Mouse (Mus musculus) limb, embryonic 10.5 days (tissue): ENCODE data around the gene H1foo. TPM values are rescaled to one million over a fixed set of nuclear protein-coding genes. Genes with fewer than 3 reads are reported as not detected.

Experiments
- DNase-seq: peaks from one replicate; pipeline ENCODE4 v3.0.0-alpha.2; 2017; ENCODE audit warnings: low spot score
- H3K27ac ChIP-seq: fragments of 300-500 bp; sonication (generic); 2 replicates; pipeline ENCODE4 v1.5.1; 2016; ENCODE audit warnings: mild to moderate bottlenecking
- H3K27me3 ChIP-seq: fragments of 300-500 bp; sonication (generic); 2 replicates; pipeline ENCODE4 v1.6.1; 2016; ENCODE audit warnings: low read depth, mild to moderate bottlenecking; ENCODE audit not compliant: poor library complexity, severe bottlenecking
- H3K36me3 ChIP-seq: fragments of 300-500 bp; sonication (generic); 2 replicates; pipeline ENCODE4 v1.6.1; 2016; ENCODE audit warnings: mild to moderate bottlenecking, moderate library complexity
- H3K4me1 ChIP-seq: fragments of 300-500 bp; sonication (generic); 2 replicates; pipeline ENCODE4 v1.6.1; 2016
- H3K4me3 ChIP-seq: fragments of 300-500 bp; sonication (generic); 2 replicates; pipeline ENCODE4 v1.5.1; 2016; ENCODE audit warnings: mild to moderate bottlenecking, moderate library complexity
- H3K9me3 ChIP-seq: fragments of 300-500 bp; sonication (generic); replicated peaks from 2 replicates; pipeline ENCODE4 v1.6.1; 2016; ENCODE audit warnings: mild to moderate bottlenecking
- whole genome bisulfite sequencing: fragments of 180-500 bp; shearing (Covaris S2); methylation state at CpG from one replicate; pipeline ENCODE4 v1.1.7; 2016; 5-methylcytosine and 5-hydroxymethylcytosine counted together
- polyA plus RNA-seq: library from polyadenylated mRNA; unstranded; fragments of >200 nt; fragmentation: Nextera tagmentation; extraction: Ambion mirVana; gene quantifications from 2 replicates; pipeline ENCODE4 v1.2.1, GENCODE M21; 2016

The H1foo gene
- polyA plus RNA-seq, 1 experiment from 2014 or later = not detected

- WGBS = 3% methylated on average over 86 of the region's 86 CpGs
- H3K27ac ChIP-seq = peak overlapping the region; percentile 67
- DNase-seq = no peak
- H3K36me3 ChIP-seq = no peaks in the 10 kb centered on the region
- H3K27me3 ChIP-seq = peaks cover 53% of the 10 kb centered on the region
- peak overlapping the region; percentile 65 for H3K4me3 ChIP-seq
- peaks cover 80% of the 10 kb centered on the region for H3K4me1 ChIP-seq
- no peaks in the 10 kb centered on the region for H3K9me3 ChIP-seq
Measured at GRCm38 (mm10) chr6:115993463-115994145, 48.9 kb downstream of the H1foo start.

DNA sequence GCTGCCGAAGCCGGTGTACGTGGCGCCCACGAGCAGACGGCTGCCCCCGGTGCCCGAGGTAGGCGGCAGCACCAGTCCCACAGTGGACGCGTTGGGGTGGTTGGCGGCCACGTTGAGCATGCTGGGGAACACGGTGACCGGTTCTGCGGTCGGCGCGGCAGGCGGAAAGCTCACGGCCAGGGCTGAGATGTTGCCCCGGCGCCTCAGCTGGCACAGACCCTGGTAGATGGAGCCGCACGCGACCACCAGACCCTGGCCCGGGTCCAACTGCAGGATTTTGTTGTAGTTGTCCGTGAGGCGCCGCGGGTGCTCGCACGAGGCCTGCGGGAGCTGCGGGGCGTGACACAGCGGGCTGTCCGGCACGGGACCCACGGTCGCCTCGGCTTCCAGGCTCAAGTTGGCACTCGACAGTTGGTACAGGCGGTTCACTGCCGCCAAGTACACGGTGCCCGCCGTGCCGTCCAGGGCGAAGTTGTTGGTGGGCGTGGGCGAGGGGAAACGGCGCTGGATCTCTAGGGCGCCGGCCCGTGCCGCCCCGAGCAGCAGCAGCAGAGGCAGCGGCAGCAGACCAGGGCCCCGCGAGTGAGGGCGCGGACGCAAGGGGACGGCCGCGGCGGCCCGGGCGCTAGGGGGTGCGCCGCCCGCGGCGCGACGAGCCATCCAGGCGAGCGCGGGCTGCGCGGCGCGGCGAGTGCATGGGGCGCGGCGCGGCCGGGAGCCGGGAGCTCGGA, 49.6 kb downstream of the H1foo start:
- Histone ChIP-seq H3K4me3 (peak overlapping the region; percentile 65), H3K27me3 (peaks cover 48% of the 10 kb centered on the region), H3K36me3 (no peaks in the 10 kb centered on the region), H3K4me1 (peaks cover 81% of the 10 kb centered on the region), H3K27ac (peak overlapping the region; percentile 67), H3K9me3 (no peaks in the 10 kb centered on the region)
- DNase-seq = no peak
- 3% methylated on average over 93 of the region's 93 CpGs for WGBS

GRCm38 (mm10) chr6:115994877-115995520, 50.3 kb downstream of the H1foo start, which contains the start of gene Plxnd1:
Gene Plxnd1 (minus strand): TSS chr6:115995005.
- Histone ChIP-seq H3K4me1 (peaks cover 82% of the 10 kb centered on the region), H3K27ac (peak within 1 kb of the TSS; percentile 67), H3K36me3 (no peaks in the 10 kb centered on the region), H3K9me3 (no peaks in the 10 kb centered on the region), H3K4me3 (peak within 1 kb of the TSS; percentile 65), H3K27me3 (peaks cover 46% of the 10 kb centered on the region)
- peak; percentile 97 for DNase-seq
- 2% methylated on average over 38 of the region's 51 CpGs for WGBS

DNA sequence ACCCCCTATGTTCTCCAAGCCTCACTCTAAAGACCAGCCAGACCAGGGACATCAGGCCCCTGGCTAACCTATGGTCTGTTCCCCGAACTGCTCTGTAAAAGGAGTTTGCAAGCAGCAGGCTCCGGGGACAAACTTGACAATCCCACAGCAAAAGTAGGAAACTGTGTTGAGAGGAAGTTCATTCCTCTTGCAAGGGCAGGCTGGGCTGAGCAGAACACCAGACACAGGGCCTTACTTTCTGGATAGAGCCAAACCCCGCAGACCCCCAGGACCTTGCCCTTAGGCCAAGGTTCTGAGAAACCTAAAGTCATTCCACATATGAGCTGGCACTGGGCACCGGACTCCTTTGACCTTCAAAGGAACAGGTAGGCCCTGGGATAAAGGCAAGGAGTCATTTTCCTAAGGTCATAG, 50.8 kb downstream of the H1foo start:
- Histone ChIP-seq H3K4me3 (peak overlapping the region; percentile 65), H3K27me3 (peaks cover 40% of the 10 kb centered on the region), H3K27ac (peak overlapping the region; percentile 67), H3K4me1 (peaks cover 79% of the 10 kb centered on the region), H3K9me3 (no peaks in the 10 kb centered on the region), H3K36me3 (no peaks in the 10 kb centered on the region)
- DNase-seq = no peak
- 65% methylated on average over 4 of the region's 4 CpGs for WGBS

GRCm38 (mm10) chr6:115996171-115996851, 51.6 kb downstream of the H1foo start:
- peaks cover 72% of the 10 kb centered on the region for H3K4me1 ChIP-seq
- 30% methylated on average over 6 of the region's 6 CpGs for WGBS
- H3K27ac ChIP-seq = peak overlapping the region; percentile 67
- no peaks in the 10 kb centered on the region for H3K9me3 ChIP-seq
- H3K27me3 ChIP-seq = peaks cover 33% of the 10 kb centered on the region
- H3K4me3 ChIP-seq = no peak overlapping the region; the same call in 1 of the 2 replicates
- no peaks in the 10 kb centered on the region for H3K36me3 ChIP-seq
- DNase-seq = no peak

DNA sequence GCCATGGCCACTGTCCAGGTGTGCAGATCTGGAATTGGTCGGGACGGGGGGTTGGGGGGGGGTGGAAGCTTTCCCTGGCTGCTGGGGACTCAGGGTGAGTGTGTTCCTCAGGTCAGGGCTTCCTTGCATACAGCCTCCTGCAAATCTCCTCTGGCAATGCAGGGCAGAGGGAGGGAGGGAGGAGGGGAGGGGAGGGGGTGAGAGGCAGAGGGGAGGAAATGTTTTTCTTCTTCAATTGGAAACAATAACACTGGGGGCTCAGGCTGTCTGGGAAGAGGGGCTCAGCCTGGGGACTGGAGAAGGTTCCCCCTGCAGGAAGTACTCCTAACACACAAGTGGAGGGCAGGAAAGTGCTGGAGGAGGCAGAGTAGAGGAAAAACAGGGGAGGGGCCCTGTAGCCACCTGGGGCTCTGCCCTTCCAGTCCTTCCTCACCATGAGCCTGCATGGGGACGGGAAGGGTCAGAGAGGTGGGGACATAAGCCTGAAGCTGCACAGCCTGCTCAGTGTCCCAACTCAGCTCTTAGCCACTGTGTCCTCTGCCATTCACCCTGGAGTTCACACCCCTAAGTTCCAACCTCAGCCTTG, 53.1 kb downstream of the H1foo start:
- DNase-seq = peak; percentile 42
- peaks cover 18% of the 10 kb centered on the region for H3K27me3 ChIP-seq
- H3K4me3 ChIP-seq = no peak overlapping the region
- no peaks in the 10 kb centered on the region for H3K36me3 ChIP-seq
- 17% methylated on average over 3 of the region's 3 CpGs for WGBS
- peak overlapping the region; percentile 62 for H3K27ac ChIP-seq
- H3K9me3 ChIP-seq = no peaks in the 10 kb centered on the region
- H3K4me1 ChIP-seq = peaks cover 67% of the 10 kb centered on the region

GRCm38 (mm10) chr6:115998758-115999157, 54.0 kb downstream of the H1foo start:
- Histone ChIP-seq H3K27ac (peak overlapping the region; percentile 62), H3K4me3 (no peak overlapping the region), H3K36me3 (no peaks in the 10 kb centered on the region), H3K9me3 (no peaks in the 10 kb centered on the region), H3K27me3 (peaks cover 8% of the 10 kb centered on the region), H3K4me1 (peaks cover 64% of the 10 kb centered on the region)
- 87% methylated on average over 7 of the region's 7 CpGs for WGBS
- no peak for DNase-seq

DNA sequence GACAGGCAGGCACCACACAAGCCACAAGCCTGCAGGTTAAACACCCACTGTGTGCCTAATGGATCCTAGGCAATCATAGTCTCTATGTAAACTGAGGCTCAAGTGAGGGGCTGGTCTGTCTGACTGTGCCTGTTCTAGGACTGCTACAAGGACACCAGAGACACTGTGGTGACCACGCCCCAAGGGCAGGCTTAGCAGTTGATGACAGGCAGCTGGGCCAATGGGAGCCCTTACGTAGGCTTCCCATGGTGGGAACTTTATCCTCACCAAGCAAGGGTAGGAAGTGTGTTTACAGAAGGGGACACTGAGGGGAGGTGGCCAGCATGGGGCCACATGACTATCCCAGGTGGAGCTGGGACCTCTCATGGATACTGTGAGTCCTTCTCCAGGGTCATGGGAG, 54.5 kb downstream of the H1foo start:
- Histone ChIP-seq H3K36me3 (no peaks in the 10 kb centered on the region), H3K4me1 (peaks cover 64% of the 10 kb centered on the region), H3K9me3 (no peaks in the 10 kb centered on the region), H3K27ac (peak overlapping the region; percentile 62), H3K4me3 (no peak overlapping the region), H3K27me3 (peaks cover 4% of the 10 kb centered on the region)
- no peak for DNase-seq
- WGBS = 84% methylated on average over 2 of the region's 2 CpGs

Other genes starting within 250 kb of the H1foo start
- 0.95 and 1.8 TPM in 2 replicates for gene Tmem40, start 182.5 kb upstream of the H1foo start, polyA plus RNA-seq
- gene Cand2, start 170.4 kb upstream of the H1foo start, polyA plus RNA-seq = 73.1 and 88.1 TPM in 2 replicates
- 1,689 and 1,952 TPM in 2 replicates for gene Rpl32, start 136.2 kb upstream of the H1foo start, polyA plus RNA-seq
- gene Efcab12, start 106.5 kb upstream of the H1foo start, polyA plus RNA-seq = 0.49 and 0.66 TPM in 2 replicates
- gene Mbd4, start 91.6 kb upstream of the H1foo start, polyA plus RNA-seq = 35.3 and 37.8 TPM in 2 replicates
- gene Ift122, start 91.5 kb upstream of the H1foo start, polyA plus RNA-seq = 28.0 and 34.2 TPM in 2 replicates
- gene Rho, start 13.2 kb upstream of the H1foo start, polyA plus RNA-seq = 0.24 and 0.31 TPM in 2 replicates
- 27.9 and 30.9 TPM in 2 replicates for gene Plxnd1, start 50.1 kb downstream of the H1foo start, polyA plus RNA-seq
- 13.9 and 14.3 TPM in 2 replicates for gene Tmcc1, start 248.5 kb downstream of the H1foo start, polyA plus RNA-seq